Mouse (Mus musculus): ENCODE data around the gene Bora.
"Not testable (repeated sequence)": the region's sequence is repeated elsewhere in the genome, so short reads cannot be mapped to it uniquely, and the experiment has no call there.

The Bora gene

GRCm38 (mm10) chr14:99046031-99046781, at the start of gene Bora, which contains the start of gene Mzt1:
Gene Bora (plus strand): TSS chr14:99046222.
Gene Mzt1 (minus strand): TSS chr14:99046134.
- peak; percentile 94 for DNase-seq (ENCODE audit: low read depth, low spot score)

DNA sequence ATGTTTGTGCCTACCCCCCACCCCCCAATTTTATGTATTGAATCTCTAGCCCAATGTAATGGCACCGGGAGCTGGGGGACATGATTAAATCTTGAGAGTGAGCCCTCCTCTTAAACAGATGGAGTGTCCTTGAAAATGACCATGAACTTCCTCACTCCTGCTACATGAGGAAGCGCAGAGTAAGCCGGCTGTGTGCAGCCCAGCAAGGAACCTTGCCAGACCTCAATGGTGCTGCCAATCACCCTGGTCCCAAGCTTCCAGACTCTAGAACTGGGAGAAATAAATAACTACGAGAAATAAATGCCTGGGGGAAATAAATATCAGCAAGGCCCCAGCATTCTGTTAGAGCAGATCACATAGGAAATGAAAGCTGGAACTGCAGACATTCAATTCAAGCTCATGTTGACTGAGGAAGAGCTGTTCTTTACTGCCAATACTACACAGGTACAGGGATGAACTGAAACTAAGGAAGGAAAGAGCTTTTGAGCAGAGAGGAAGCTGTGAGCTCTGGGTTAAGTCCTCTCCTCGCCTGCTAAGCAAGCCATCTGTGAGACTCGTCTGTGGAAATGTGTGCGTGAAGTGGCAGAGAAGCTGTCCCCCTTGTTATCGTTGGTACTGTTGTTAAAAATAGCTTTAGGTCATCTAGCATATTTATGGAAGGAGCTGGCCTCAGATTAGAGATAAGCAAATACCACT, 35.6 kb upstream of the Bora start:
- no peak for DNase-seq (ENCODE audit: low read depth, low spot score)

DNA sequence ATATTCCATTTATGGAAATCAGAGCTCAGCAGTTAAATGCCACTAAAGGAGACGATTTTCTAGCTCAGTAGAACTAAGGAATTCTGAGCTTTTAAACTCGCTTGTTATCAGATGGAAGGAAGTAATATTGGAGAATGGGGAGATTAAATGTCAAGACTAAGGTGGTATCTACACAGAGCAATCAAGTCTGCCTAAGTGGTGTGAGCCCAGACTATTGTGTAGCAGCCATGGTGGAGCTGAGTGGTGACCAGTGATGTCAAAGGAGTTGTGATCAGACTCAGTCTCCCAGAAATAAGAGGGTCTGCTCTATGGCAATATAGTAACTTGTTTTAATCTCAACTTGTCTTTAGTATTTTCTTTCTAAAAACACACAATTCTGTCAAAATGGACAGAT, 35.1 kb upstream of the Bora start:
- no peak for DNase-seq (ENCODE audit: low read depth, low spot score)

- DNase-seq (ENCODE audit: low read depth, low spot score) = no peak
Measured at GRCm38 (mm10) chr14:99018691-99019090, 27.3 kb upstream of the Bora start.

DNA sequence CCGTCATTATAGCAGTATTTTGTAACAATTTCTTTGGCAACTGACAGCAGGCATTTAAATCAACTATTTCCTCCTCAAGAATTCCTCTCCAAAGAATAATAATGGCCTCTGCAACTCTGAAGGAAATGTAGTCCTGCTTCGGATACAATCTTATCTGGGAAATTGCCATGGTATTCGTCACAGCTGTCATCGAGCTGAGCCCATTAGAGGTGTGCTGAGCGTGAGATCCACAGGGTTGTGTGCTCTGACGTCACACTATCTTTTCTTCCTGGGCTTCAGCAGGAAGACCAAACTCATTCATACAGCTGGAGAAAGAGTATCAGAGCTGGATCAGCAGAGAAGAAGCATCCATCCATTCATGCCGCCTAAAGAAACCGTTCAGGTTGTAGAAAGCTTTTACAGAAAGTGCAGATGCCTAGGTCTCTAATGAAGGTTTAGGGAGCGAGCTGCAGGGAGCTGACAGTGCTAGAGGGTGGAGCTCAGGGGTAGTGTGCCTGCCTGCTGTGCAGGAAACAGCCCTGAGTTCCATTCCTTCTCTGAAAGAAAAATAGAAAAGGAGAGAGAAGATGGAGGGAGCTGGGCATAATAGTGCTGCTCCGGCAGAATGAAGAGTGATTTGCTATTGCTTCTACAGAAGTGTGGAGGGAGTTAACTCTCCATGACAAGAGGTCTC, 26.8 kb upstream of the Bora start:
- DNase-seq (ENCODE audit: low read depth, low spot score) = no peak

GRCm38 (mm10) chr14:99022346-99023086, 23.5 kb upstream of the Bora start:
- DNase-seq (ENCODE audit: low read depth, low spot score) = no peak

GRCm38 (mm10) chr14:99029987-99030386, 16.0 kb upstream of the Bora start:
- DNase-seq (ENCODE audit: low read depth, low spot score) = no peak

GRCm38 (mm10) chr14:99031337-99031873, 14.6 kb upstream of the Bora start:
- no peak for DNase-seq (ENCODE audit: low read depth, low spot score)

DNA sequence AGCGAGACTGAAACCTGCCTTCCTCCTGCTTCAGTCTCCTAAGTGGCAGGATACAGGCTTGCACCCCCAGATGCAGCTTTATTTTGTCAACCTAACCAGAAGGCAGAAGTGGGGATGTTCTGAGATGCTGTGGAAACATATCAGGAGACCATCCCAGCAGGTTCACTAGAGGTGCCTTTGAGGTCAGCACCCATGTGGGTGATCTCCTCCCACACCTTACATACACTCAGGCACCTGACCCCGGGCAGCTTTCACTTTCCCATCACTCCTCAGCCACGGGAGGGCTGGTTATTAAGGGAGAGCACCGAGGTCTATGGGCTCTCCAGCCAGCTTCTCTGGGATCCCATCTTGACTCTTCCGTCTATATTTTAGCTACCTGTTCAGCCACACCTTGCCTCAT, 13.4 kb upstream of the Bora start:
- DNase-seq (ENCODE audit: low read depth, low spot score) = no peak

- not testable (repeated sequence) for DNase-seq (ENCODE audit: low read depth, low spot score)
Measured at GRCm38 (mm10) chr14:99034851-99035250, 11.2 kb upstream of the Bora start.

DNA sequence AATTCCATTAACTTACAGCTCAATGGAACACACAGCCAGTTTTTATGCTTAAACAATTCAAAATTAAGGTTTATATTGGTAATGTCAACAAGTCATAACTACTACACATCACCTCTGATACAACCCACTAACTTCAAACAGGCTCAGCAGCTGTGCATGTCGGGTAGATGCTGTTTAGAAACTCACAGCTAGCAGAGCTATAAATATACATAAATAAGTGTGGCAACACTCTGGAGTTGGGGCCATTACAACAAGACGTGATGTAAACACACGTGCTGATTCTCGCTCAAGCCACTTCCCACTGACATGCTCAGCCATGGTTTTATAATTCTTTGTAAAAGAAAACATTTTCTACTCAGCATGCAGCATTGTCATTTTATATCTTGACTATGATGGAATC, 10.0 kb upstream of the Bora start:
- no peak for DNase-seq (ENCODE audit: low read depth, low spot score)

DNA sequence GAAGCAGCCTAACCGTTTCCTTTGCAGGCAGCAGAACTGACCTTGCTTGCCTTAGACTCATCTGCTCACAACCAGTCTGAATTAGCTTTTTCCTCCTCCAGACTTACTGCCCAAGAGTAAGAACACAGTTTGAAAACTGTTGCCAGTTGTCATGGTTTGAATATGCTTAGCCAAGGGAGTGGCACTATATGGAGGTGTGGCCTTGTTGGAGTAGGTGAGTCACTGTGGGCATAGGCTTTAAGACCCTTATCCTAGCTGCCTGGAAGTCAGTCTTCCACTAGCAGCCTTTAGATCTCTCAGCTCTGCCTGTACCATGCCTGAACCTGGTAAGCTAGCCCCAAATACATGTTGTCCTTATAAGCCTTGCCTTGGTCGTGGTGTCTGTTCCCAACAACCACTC, 8.3 kb upstream of the Bora start:
- peak; percentile 60 for DNase-seq (ENCODE audit: low read depth, low spot score)

DNA sequence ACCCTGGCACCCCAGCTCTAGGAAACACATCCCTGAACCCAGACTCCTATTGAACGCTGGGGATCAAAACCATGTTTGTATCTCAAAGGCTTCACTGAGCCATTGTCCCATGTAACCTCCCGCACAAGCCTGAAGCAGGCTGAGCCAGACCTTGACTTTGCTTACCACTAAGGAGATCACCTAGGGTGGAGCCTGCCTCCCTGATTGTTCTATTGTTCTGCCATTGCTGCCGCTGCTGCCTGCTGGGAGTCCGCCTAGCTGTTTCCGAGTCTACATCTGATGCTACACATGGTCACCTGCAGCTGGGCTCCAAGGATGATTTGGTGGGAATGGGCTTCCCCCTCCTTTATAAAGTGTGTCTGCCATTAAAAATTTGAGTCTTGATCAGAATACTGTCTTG, 6.7 kb upstream of the Bora start:
- DNase-seq (ENCODE audit: low read depth, low spot score) = peak; percentile 91

GRCm38 (mm10) chr14:99041416-99041815, 4.6 kb upstream of the Bora start:
- no peak for DNase-seq (ENCODE audit: low read depth, low spot score)

- peak; percentile 48 for DNase-seq (ENCODE audit: low read depth, low spot score)
Measured at GRCm38 (mm10) chr14:99043499-99043898, 2.5 kb upstream of the Bora start.

GRCm38 (mm10) chr14:99044096-99044495, 1.9 kb upstream of the Bora start:
- DNase-seq (ENCODE audit: low read depth, low spot score) = no peak

- DNase-seq (ENCODE audit: low read depth, low spot score) = no peak
Measured at GRCm38 (mm10) chr14:99044718-99045117, 1.3 kb upstream of the Bora start.

DNA sequence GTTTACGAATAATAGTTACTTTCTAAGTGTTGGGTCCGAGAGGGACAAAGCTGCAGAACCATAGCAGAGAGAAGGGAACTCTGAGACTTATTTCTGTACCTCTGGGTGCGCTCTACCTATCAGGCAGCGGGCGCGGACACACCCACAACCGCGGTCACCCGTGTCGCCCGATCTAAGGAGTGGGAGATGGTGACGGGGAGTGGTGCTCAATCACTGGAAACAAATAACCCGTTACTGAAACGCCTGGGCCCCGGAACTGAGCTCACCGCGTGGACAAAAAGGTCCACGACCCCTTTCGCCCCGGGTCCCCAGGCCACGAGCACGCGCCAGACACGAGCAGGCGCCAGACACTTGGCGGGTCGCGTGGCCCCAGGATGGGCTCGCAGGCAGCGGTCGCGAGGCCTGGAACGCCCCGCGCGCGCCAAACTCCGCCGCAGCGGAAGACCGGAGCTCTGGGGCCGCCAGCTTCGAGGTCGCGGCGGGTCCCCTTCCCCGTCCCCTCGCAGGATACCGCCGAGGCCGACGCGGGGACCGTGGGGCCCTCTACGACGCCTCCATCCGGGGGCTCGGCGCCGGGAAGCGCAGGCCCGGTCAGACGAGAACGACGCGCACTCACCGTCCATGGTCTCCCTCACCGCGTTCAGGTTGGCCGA, 518 bp upstream of the Bora start:
- DNase-seq (ENCODE audit: low read depth, low spot score) = no peak

GRCm38 (mm10) chr14:99046782-99047181, 760 bp downstream of the Bora start:
- no peak for DNase-seq (ENCODE audit: low read depth, low spot score)

GRCm38 (mm10) chr14:99058959-99059586, 13.1 kb downstream of the Bora start:
- DNase-seq (ENCODE audit: low read depth, low spot score) = no peak

- no peak for DNase-seq (ENCODE audit: low read depth, low spot score)
Measured at GRCm38 (mm10) chr14:99060616-99061015, 14.6 kb downstream of the Bora start.

Data from ES-CJ7 (cell line).